Mouse (Mus musculus) right cerebral cortex, postnatal 10 days (tissue): ENCODE measurements around the gene Hist1h4n.
"Not testable (repeated sequence)": the region's sequence is repeated elsewhere in the genome, so short reads cannot be mapped to it uniquely, and the experiment has no call there.

ENCODE experiments used
- DNase-seq, 2 experiments: peaks; one replicate each; pipeline ENCODE4 v3.0.0; 2021; ENCODE audit warnings: low spot score in 2 of 2

Hist1h4n gene

DNA sequence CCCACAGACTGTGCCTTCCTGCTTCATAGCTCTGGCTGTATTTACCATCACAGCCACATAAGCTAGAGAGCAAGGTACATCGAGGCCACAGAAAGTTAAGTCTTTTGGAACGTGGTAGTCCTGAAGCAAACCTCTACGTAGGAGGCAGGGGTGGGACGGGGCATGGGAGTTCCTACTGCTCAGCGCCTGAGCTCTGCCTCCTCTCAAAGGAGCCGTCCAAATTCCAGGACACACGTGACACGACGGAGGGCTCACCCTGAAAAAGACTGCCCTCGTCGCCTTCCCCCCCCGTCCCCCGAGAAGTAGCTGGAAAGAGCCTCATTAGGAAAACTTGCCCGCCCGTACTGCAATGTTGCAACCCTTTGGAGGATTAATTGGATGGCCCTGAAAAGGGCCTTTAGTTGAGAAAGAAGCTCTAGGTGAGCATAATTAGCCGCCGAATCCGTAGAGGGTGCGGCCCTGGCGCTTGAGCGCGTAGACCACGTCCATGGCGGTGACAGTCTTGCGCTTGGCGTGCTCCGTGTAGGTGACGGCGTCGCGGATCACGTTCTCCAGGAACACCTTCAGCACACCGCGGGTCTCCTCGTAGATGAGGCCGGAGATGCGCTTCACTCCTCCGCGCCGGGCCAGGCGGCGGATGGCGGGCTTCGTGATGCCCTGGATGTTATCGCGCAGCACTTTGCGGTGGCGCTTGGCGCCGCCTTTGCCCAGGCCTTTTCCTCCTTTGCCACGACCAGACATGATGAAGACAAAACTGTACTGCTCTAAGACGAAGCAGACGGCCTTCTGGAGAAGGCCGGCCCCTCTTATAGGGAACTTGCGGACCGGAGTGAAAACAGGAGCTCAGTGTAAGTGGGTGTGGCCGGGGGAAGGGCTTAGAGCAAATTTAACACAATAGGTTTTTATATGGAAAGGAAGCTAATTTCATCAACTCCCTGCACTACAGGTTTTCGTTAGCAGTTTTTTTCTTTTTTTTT, at the start of gene Hist1h4n:
Gene Hist1h4n (minus strand): TSS at position 779 of the 977 bp plus-strand sequence.
- peak; percentile 24 to 45 for DNase-seq

DNA sequence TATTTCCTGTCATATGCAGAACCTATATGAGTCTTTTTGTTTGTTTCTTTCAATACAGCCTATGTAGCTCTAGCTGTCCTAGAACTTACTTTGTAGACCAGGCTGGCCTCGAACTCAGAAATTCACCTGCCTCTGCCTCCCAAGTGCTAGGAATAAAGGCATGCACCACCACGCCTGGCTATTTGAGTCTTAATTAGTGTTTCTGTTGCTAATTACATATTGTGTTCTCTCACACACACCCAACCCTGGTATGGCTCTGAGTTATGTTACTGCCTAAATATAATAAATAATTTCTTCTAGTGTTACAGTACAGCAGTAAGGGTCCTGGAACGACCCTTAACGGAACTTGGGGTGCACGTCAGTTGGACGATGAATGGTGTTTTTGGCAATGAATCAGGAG, 48.7 kb upstream of the Hist1h4n start:
- DNase-seq, result no peak

DNA sequence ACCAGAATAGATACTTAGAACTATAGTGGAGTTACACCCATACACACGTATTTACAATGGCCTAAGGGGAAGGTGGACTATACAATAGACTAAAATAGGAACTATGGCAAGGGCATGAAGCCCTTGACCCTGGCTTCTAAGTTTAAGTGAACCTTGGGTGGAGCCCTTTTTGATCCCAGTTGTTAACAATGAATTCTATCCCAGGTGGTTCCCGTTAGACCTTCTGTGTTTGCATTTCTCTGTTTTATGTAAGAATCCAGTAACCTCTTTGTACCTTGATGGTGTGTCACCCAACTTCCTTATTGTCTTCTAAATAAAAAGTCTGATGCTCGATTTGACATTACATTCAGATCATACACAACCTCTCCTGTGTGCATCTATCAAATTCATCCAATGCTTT, 33.5 kb upstream of the Hist1h4n start:
- not testable (repeated sequence) for DNase-seq

DNA sequence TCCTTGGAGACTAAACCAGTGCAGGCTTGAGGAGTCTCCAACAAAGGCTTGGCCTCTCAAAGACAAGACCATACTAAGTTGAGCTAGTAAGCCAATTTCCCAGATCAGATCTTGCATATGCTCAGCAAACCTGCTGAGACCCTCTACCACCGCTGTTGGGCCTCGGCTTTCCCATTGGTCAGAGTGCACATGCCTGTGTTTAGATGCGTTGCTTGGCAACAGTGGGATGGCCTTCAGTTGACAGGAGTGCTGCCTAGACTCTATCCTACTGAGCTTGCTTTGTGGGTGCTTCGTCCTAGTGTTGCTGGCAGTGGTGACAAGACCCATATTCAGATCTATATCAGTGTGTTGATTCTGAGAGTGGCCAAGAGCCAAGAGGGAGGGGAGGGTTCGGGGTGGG, 29.6 kb upstream of the Hist1h4n start:
- no peak for DNase-seq

DNA sequence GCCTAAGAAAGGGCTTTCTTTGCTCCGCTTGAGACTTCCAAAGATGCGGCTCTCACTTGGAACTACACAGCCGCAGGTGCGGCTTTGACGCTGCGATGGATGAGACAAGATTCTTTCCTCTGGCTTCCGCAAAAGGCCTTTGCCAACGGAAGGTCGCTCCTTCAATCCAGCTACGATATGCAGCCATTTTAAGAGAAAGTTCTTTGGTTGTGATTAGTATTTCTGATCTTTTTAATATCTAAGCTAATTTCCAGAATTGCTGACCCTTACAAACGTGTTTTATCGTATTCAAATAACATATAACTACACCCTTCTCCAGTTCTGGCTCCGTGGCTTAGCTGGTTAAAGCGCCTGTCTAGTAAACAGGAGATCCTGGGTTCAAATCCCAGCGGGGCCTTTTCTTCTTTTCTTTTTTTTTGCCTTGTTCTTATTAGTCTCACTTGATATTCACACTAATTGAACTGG, 23.7 kb upstream of the Hist1h4n start:
- peak; percentile 48 to 70 for DNase-seq

DNA sequence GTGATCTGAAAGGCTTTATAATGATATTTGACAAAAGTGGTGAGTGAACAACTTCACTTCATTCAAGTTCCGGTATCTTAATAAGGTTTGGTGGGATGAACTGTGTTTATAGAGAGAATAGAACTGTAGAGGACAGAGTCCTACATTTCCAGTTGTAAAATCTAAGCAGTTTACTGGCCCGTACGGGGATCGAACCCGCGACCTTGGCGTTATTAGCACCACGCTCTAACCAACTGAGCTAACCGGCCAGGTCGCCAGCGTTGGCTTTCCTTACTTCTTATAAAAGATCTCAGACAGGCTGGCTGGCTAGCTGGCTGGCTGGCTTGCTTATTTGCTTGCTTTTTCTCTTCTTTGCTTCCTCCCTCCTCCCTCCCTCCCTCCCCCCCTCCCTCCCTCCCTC, 23.1 kb upstream of the Hist1h4n start:
- peak; percentile 73 to 85 for DNase-seq

DNA sequence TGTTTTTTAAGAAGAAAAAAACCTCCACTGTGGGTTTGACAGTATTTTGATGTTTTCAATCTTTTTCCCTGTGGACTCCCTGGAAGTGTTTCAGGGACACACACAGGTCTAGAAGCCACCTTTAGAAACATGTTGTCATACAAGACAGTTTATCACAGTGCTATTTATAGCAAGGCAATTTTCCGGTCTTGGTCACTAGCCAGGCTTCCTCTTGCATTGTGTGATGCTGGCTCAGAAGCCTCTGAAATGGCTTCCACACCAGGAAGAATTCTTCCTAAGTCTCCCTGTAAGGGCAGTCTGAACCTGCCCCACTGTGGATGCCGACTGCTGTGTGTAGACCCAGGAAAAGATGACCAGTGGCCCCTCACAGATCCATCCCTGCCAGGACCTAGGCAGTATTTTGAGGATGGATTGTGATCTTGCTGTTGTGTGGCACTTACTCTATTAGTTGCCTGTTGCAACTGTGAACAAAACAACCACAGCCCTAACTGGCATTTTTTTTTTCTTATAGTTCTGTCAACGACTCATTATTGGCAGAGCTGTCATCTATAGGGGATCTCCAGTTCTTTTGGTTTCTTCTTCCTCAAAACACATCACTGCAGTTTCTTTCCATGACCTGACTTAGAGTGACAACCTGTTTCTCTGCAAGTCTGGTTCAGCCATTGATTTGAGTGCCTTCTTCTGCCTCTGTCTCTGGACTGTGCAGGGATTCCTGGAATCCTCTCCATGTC, 20.4 kb upstream of the Hist1h4n start:
- DNase-seq, result no peak

DNA sequence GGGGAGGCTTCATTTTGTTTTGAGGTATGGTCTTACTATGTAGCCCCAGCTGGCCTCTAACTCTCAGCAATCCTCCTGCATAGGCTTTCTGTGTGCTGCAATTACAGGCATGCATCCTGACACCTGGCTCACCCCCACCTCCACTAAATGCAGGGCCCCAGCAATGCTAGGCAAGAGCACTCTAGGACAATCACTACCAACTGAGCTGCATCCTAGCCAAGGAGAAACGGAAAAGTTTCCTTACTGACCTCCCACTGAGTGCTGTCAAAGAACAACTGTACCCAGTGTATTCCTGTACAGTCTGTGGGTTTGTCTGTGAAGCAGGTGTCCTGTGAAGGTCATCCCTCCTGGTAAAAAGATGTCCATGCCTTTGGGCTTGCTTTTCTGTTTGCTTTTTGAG, 18.7 kb upstream of the Hist1h4n start:
- not testable (repeated sequence) for DNase-seq

DNA sequence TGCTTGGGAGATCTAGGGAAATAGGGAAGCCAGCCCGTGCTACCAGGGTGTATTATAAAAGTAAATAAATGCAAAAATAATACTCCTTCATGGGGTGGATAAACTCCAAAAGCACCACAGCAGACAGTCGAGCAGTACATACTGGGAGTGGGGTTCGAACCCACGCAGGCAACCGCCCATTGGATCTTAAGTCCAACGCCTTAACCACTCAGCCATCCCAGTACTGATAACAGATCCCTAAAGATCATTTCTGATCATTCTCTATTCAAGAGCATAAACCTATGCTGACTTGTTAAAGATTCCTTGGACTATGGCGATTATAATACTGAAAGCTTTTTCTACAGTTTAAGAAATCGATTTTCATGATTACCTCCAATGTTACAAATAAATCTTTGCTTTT, 15.9 kb upstream of the Hist1h4n start:
- DNase-seq, result peak in 1 of 2 experiments; percentile 26

DNA sequence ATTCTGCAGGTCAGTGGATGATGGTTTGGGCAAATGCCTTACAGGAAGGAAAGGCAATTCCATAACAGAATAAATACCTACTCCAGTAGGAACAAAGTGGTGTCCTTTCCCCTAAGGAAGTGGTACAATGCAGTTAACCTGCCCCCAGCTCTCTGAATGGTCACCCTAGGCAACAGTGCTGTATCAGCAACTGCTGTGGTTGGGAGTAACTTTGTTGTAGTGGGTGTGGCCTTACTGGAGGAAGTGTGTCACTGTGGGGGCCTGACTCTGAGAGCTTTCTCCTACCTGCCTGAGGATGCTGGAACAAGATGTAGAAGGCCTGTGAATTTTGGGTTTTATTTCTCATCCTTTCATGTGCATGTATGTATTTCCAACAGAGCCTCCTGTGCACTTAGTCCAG, 14.4 kb upstream of the Hist1h4n start:
- DNase-seq, result not testable (repeated sequence)

DNA sequence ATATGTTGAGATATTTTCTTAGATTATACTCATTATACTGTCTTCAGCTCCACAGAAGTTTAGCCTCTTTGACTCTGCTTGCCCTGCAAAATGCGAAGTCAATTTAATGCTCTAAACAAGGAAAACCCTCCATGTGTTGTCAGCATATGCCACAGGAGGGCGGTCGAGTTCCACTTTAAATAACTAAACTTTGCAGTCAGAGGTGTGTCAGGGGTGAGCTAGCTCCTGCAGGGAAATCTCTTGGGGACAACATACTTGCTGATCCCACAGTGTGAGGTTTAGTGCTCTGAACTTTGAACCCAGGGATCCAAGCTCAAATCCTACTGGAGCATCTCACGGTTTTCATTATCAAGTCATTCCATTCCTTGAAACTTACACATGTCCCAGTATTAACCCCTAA, 8.5 kb upstream of the Hist1h4n start:
- DNase-seq, result not testable (repeated sequence)

DNA sequence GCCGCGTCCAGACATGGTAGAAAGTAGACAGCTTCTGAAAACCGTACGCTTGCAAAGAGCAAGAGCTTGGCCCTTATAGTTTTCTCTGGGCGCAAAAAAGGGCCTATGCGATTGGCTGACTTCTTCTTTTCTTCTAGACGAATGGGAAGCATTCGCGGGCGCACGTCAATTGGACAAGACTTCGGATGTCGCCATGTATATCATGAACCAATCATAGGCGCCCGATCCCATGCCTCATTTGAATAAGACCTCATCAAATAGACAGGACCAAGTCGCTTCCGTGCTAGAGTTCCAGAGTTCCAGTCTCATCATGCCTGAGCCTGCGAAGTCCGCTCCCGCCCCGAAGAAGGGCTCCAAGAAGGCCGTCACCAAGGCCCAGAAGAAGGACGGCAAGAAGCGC, 1.5 kb upstream of the Hist1h4n start, which contains the start of the genes Hist1h2ap and Hist1h2br:
Gene Hist1h2ap (minus strand): TSS at position 47 of the 400 bp plus-strand sequence.
Gene Hist1h2br (plus strand): TSS at position 283 of the 400 bp plus-strand sequence.
- not testable (repeated sequence) for DNase-seq

DNA sequence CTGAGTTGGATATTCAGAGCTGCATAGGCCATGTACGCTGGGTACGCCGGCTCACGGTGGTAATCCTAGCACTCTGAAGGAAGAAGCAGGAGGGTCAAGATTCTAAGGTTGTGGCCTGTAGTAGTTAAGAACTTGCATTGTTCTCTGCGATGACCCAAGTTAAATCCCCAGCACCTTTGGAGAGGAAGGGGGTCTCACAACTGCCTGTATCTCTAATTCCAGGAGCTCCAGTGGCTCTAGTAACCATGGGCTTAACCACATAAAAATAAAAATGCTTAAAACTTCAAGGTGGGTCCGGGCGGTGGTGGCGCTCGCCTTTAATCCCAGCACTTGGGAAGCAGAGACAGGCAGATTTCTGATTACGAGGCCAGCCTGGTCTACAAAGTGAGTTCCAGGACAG, 1.7 kb downstream of the Hist1h4n start:
- DNase-seq, result no peak

DNA sequence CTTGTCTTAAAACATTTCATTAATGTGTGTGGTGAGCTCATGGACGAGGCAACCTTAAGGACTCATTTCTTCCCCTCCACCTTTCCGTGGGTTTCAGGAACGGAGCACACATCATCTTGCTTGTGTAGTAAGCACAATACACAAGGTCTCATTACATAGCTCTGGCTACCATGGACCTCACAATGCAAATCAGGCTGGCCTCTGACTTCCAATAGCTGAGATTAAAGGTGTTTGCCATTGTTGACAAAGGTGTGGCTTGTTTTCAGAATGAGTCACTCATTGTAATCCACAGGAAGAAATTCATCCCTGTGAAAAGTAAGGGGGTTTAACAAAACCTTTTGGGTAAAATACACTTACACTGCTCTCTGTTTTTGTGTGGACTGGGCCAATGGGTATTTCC, 3.5 kb downstream of the Hist1h4n start:
- no peak for DNase-seq

DNA sequence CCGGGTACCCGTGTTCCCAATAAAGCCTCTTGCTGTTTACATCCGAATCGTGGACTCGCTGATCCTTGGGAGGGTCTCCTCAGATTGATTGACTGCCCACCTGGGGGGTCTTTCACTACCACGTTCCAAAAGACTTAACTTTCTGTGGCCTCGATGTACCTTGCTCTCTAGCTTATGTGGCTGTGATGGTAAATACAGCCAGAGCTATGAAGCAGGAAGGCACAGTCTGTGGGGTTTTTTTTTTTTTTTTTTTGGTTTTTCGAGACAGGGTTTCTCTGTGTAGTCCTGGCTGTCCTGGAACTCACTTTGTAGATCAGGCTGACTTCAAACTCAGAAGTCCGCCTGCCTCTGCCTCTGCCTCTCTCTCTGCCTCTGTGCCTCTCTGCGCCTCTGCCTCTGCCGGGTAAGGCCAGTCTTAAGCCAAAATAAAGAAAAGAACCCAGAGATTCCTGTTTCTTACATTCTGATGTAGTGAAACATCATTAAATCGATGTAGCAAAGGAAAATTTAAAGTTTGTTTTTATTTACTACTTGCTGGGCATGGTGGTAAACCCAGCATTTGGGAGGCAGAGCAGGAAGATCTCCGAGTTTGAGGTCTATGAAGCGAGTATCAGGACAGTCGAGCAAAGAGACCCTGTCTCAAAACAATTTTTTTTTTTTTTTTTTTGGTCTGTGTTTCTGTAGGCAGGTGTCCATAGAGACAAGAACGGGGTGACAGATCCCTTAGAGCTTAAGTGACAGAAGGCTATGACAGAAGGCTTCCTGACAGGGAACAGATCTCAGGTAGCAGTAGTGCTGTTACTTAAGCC, 11.7 kb downstream of the Hist1h4n start:
- not testable (repeated sequence) for DNase-seq

DNA sequence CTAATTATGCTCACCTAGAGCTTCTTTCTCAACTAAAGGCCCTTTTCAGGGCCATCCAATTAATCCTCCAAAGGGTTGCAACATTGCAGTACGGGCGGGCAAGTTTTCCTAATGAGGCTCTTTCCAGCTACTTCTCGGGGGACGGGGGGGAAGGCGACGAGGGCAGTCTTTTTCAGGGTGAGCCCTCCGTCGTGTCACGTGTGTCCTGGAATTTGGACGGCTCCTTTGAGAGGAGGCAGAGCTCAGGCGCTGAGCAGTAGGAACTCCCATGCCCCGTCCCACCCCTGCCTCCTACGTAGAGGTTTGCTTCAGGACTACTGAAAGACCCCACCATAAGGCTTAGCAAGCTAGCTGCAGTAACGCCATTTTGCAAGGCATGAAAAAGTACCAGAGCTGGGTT, 19.9 kb downstream of the Hist1h4n start:
- DNase-seq, result not testable (repeated sequence)

DNA sequence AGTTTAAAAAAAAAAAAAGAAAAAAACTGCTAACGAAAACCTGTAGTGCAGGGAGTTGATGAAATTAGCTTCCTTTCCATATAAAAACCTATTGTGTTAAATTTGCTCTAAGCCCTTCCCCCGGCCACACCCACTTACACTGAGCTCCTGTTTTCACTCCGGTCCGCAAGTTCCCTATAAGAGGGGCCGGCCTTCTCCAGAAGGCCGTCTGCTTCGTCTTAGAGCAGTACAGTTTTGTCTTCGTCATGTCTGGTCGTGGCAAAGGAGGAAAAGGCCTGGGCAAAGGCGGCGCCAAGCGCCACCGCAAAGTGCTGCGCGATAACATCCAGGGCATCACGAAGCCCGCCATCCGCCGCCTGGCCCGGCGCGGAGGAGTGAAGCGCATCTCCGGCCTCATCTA, 20.5 kb downstream of the Hist1h4n start, which contains the start of gene Hist1h4m:
Gene Hist1h4m (plus strand): TSS at position 208 of the 400 bp plus-strand sequence.
- DNase-seq, result peak in 1 of 2 experiments; percentile 39

DNA sequence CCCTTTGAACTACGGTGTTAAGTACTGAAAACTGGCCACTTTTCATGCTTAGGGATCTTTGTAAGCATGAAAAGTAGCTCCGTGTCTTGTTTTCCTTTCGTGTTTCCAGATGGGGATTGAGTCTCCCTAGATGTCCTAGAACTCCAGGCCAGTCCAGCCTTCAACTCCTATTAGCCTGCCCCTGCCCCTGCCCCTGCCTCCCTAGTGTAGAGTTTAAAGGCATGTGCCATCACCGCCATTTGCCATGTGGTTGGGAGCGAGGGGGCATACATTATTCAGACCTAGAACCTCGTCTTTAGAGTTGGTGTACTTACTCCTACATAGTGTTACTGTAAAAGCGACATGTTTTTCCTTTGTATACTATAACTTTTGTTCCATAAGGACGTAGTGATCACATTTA, 20.9 kb downstream of the Hist1h4n start:
- not testable (repeated sequence) for DNase-seq

DNA sequence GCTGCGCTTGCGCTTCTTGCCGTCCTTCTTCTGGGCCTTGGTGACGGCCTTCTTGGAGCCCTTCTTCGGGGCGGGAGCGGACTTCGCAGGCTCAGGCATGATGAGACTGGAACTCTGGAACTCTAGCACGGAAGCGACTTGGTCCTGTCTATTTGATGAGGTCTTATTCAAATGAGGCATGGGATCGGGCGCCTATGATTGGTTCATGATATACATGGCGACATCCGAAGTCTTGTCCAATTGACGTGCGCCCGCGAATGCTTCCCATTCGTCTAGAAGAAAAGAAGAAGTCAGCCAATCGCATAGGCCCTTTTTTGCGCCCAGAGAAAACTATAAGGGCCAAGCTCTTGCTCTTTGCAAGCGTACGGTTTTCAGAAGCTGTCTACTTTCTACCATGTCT, 21.9 kb downstream of the Hist1h4n start, which contains the start of the genes Hist1h2bq and Hist1h2ao:
Gene Hist1h2bq (minus strand): TSS at position 125 of the 400 bp plus-strand sequence.
Gene Hist1h2ao (plus strand): TSS at position 393 of the 400 bp plus-strand sequence.
- DNase-seq, result not testable (repeated sequence)

DNA sequence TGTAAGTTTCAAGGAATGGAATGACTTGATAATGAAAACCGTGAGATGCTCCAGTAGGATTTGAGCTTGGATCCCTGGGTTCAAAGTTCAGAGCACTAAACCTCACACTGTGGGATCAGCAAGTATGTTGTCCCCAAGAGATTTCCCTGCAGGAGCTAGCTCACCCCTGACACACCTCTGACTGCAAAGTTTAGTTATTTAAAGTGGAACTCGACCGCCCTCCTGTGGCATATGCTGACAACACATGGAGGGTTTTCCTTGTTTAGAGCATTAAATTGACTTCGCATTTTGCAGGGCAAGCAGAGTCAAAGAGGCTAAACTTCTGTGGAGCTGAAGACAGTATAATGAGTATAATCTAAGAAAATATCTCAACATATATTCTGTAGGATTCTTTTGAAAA, 28.9 kb downstream of the Hist1h4n start:
- DNase-seq, result not testable (repeated sequence)

DNA sequence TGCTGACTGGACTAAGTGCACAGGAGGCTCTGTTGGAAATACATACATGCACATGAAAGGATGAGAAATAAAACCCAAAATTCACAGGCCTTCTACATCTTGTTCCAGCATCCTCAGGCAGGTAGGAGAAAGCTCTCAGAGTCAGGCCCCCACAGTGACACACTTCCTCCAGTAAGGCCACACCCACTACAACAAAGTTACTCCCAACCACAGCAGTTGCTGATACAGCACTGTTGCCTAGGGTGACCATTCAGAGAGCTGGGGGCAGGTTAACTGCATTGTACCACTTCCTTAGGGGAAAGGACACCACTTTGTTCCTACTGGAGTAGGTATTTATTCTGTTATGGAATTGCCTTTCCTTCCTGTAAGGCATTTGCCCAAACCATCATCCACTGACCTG, 34.8 kb downstream of the Hist1h4n start:
- not testable (repeated sequence) for DNase-seq
